Mouse (Mus musculus) heart, embryonic 11.5 days (tissue): Measurements from ENCODE around the gene Atg9b. TPM values are rescaled to one million over a fixed set of nuclear protein-coding genes. Genes with fewer than 3 reads are reported as not detected.

Experiments used
- ATAC-seq: fragments of 200-750 bp; cut with Nextera tagmentation; replicated peaks from 2 replicates; pipeline ENCODE4 v1.8.0; 2017; ENCODE audit warnings: moderate library complexity; ENCODE audit not compliant: insufficient number of reproducible peaks, low FRiP score, low TSS enrichment
- H3K27ac ChIP-seq: fragments of 300-500 bp; sonication (generic); 2 replicates; pipeline ENCODE4 v1.5.1; 2014; ENCODE audit warnings: mild to moderate bottlenecking, low read depth, low read length
- H3K27me3 ChIP-seq: fragments of 300-500 bp; sonication (generic); 2 replicates; pipeline ENCODE4 v1.6.1; 2014; ENCODE audit warnings: mild to moderate bottlenecking, low read length, mixed read lengths; ENCODE audit not compliant: control insufficient read depth, insufficient read depth
- H3K36me3 ChIP-seq: fragments of 300-500 bp; sonication (generic); 2 replicates; pipeline ENCODE4 v1.6.1; 2014; ENCODE audit warnings: mild to moderate bottlenecking, low read length, moderate library complexity, mixed read lengths; ENCODE audit not compliant: control insufficient read depth, insufficient read depth
- H3K4me1 ChIP-seq: fragments of 300-500 bp; sonication (generic); 2 replicates; pipeline ENCODE4 v1.6.1; 2014; ENCODE audit warnings: low read length; ENCODE audit not compliant: control insufficient read depth, insufficient read depth
- H3K4me2 ChIP-seq: fragments of 300-500 bp; sonication (generic); 2 replicates; pipeline ENCODE4 v1.6.1; 2014; ENCODE audit warnings: mild to moderate bottlenecking, moderate library complexity
- H3K4me3 ChIP-seq: fragments of 300-500 bp; sonication (generic); 2 replicates; pipeline ENCODE4 v1.5.1; 2014; ENCODE audit warnings: low read depth, low read length
- H3K9ac ChIP-seq: fragments of 300-500 bp; sonication (generic); 2 replicates; pipeline ENCODE4 v1.6.1; 2014; ENCODE audit warnings: mild to moderate bottlenecking, low read depth, low read length, moderate library complexity
- H3K9me3 ChIP-seq: fragments of 300-500 bp; sonication (generic); replicated peaks from 2 replicates; pipeline ENCODE4 v1.6.1; 2016; ENCODE audit warnings: low read length; ENCODE audit not compliant: control insufficient read depth
- WGBS: fragments of 180-500 bp; shearing (Covaris S2); extraction: QIAGEN DNeasy Blood & Tissue Kit; methylation state at CpG from one replicate; pipeline ENCODE4 v1.1.7; 2014; ENCODE audit not compliant: insufficient replicate concordance; 5-methylcytosine and 5-hydroxymethylcytosine counted together
- polyA plus RNA-seq: library from polyadenylated mRNA; unstranded; fragments of >200 nt; fragmentation: Nextera tagmentation; extraction: Ambion mirVana; gene quantifications from 2 replicates; pipeline ENCODE4 v1.2.1, GENCODE M21; 2014

Atg9b gene
- polyA plus RNA-seq, 1 experiment from 2014 or later, result 0.49 TPM

DNA sequence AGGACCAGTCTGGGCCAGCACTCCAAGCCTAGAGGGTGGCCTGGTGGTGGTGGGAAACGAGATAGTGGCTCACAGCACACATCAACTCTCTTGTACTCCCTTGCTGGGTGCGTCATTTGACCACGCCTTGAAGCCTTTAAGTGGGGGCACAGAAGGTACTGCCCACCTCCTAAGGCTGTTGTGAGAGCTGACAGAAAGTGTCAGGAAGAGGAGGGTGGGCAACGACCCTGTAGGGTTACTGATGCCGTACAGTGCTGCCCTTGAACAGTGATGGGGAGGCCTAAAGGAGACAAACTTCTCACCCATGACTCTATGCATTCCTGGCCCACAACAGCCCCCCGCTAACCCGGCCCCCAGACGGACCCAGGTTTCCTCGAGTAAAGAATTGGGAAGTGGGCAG, 25.5 kb downstream of the Atg9b start:
- Histone ChIP-seq H3K4me2 (peak overlapping the region; percentile 58), H3K4me1 (peaks cover 8% of the 10 kb centered on the region), H3K27me3 (no peaks in the 10 kb centered on the region), H3K4me3 (peak overlapping the region; percentile 37), H3K36me3 (no peaks in the 10 kb centered on the region; the same call in 1 of the 2 replicates), H3K9ac (no peak overlapping the region), H3K9me3 (no peaks in the 10 kb centered on the region), H3K27ac (no peak overlapping the region)
- 73% methylated on average over 9 of the region's 9 CpGs for WGBS
- ATAC-seq, result no peak

- Histone ChIP-seq H3K9ac (peak overlapping the region; percentile 58), H3K27ac (peak overlapping the region; percentile 82), H3K27me3 (no peaks in the 10 kb centered on the region), H3K4me3 (peak overlapping the region; percentile 37), H3K9me3 (no peaks in the 10 kb centered on the region), H3K36me3 (no peaks in the 10 kb centered on the region; the same call in 1 of the 2 replicates), H3K4me1 (peaks cover 12% of the 10 kb centered on the region), H3K4me2 (peak overlapping the region; percentile 58)
- peak; percentile 44; the same call in 1 of the 2 replicates for ATAC-seq
- 13% methylated on average over 5 of the region's 5 CpGs for WGBS
Measured at GRCm38 (mm10) chr5:24365528-24365927, 26.4 kb downstream of the Atg9b start.

- peak overlapping the region; percentile 58 for H3K9ac ChIP-seq
- no peaks in the 10 kb centered on the region; the same call in 1 of the 2 replicates for H3K36me3 ChIP-seq
- peak overlapping the region; percentile 37 for H3K4me3 ChIP-seq
- WGBS, result 68% methylated on average over 10 of the region's 10 CpGs
- H3K9me3 ChIP-seq, result no peaks in the 10 kb centered on the region
- H3K4me2 ChIP-seq, result peak overlapping the region; percentile 58
- H3K4me1 ChIP-seq, result peaks cover 12% of the 10 kb centered on the region
- no peaks in the 10 kb centered on the region for H3K27me3 ChIP-seq
- no peak for ATAC-seq
- H3K27ac ChIP-seq, result peak overlapping the region; percentile 82
Measured at GRCm38 (mm10) chr5:24364963-24365362, 27.0 kb downstream of the Atg9b start.

GRCm38 (mm10) chr5:24364508-24364907, 27.4 kb downstream of the Atg9b start, which contains the start of gene Nos3:
Nos3 (plus strand) TSS chr5:24364810.
- Histone ChIP-seq H3K9me3 (no peaks in the 10 kb centered on the region), H3K36me3 (no peaks in the 10 kb centered on the region; the same call in 1 of the 2 replicates), H3K27ac (peak within 1 kb of the TSS; percentile 82), H3K9ac (peak within 1 kb of the TSS; percentile 58), H3K27me3 (no peaks in the 10 kb centered on the region), H3K4me3 (peak within 1 kb of the TSS; percentile 37), H3K4me2 (peak within 1 kb of the TSS; percentile 58), H3K4me1 (peaks cover 12% of the 10 kb centered on the region)
- 48% methylated on average over 12 of the region's 12 CpGs for WGBS
- ATAC-seq, result peak; percentile 25; the same call in 1 of the 2 replicates

DNA sequence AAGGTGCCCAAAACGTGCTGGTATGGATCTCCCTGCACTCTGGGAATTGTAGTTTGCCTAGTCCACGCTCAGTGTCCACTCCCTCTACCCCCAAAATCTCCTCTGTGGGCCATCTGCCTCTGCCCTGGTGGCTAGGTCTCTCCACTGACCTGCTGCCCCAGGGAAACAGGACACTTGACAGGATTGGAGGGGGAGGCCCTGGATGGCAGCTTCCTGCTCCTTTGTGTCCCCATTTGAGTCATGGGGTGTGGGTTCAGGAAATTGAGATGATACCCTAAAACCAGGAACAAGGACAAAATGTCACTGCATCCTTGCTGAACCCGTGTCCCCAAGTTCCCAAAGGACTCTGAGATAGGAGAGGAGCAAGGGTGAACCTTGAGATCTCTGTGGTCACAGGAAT, 27.9 kb downstream of the Atg9b start:
- ATAC-seq, result no peak
- Histone ChIP-seq H3K9ac (no peak overlapping the region), H3K4me2 (no peak overlapping the region), H3K9me3 (no peaks in the 10 kb centered on the region), H3K27me3 (no peaks in the 10 kb centered on the region), H3K4me1 (peaks cover 12% of the 10 kb centered on the region), H3K27ac (no peak overlapping the region), H3K4me3 (no peak overlapping the region), H3K36me3 (no peaks in the 10 kb centered on the region; the same call in 1 of the 2 replicates)
- 59% methylated on average over 3 of the region's 3 CpGs for WGBS

DNA sequence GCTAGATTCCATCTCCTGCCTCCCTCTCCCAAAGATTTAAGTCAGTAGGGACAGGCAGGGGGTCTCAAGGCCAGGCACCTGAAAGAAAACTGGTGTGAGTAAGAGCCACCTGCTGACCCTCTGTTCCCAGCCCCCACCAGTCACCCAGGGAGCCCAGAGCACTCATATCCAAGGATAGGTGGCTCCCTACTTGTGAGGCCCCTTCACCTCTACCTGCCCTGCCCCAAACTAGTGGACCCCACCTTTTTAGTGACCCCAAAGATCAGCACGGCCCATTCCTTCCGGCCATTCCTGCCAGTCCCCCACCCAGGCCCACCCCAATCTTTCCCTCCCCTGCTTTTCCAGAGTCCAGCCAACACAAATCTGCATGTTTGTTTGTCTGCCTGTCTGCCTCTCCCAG, 28.5 kb downstream of the Atg9b start:
- Histone ChIP-seq H3K27ac (no peak overlapping the region), H3K4me1 (peaks cover 12% of the 10 kb centered on the region), H3K4me2 (no peak overlapping the region)

GRCm38 (mm10) chr5:24360792-24361454, 31.0 kb downstream of the Atg9b start:
- no peak overlapping the region for H3K4me2 ChIP-seq
- peak; percentile 41 for ATAC-seq
- 0% methylated on average over 6 of the region's 7 CpGs for WGBS
- H3K9ac ChIP-seq, result no peak overlapping the region
- H3K4me1 ChIP-seq, result peaks cover 12% of the 10 kb centered on the region
- H3K4me3 ChIP-seq, result no peak overlapping the region
- 0 out of 2 replicates have a peak overlapping the region, but pooled peaks have one; percentile 24 for H3K27ac ChIP-seq
- no peaks in the 10 kb centered on the region for H3K9me3 ChIP-seq
- no peaks in the 10 kb centered on the region for H3K27me3 ChIP-seq
- no peaks in the 10 kb centered on the region for H3K36me3 ChIP-seq

More for the DNA sequence above, 28.5 kb downstream of the Atg9b start:
- Histone ChIP-seq H3K9me3 (no peaks in the 10 kb centered on the region), H3K4me3 (no peak overlapping the region), H3K36me3 (no peaks in the 10 kb centered on the region; the same call in 1 of the 2 replicates), H3K9ac (no peak overlapping the region), H3K27me3 (no peaks in the 10 kb centered on the region)
- ATAC-seq, result no peak
- 64% methylated on average over 2 of the region's 2 CpGs for WGBS

DNA sequence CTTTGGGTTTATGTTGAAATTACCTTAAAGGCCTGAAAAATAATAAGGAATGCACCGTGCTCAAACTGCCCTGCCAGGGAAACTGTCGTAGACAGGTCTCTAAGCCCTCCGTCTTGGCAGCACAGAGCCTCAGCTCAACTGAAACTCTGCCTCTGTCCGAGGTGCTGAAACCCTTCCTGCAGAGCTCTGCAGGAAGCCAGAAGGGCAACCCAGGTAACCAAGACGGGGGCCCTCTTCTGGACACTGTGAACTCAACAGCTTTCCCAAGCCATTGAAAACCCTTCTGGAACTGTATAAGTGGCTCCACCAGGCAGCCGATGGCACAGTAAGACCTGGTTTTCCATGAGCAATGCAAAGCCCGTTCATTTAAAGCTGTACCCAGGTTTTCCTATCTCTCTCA, 34.5 kb downstream of the Atg9b start:
- Histone ChIP-seq H3K36me3 (no peaks in the 10 kb centered on the region), H3K27ac (no peak overlapping the region), H3K4me3 (no peak overlapping the region), H3K4me1 (peaks cover 24% of the 10 kb centered on the region), H3K27me3 (no peaks in the 10 kb centered on the region), H3K4me2 (no peak overlapping the region), H3K9me3 (no peaks in the 10 kb centered on the region), H3K9ac (no peak overlapping the region)
- ATAC-seq, result no peak
- WGBS, result 7% methylated on average over 7 of the region's 7 CpGs

DNA sequence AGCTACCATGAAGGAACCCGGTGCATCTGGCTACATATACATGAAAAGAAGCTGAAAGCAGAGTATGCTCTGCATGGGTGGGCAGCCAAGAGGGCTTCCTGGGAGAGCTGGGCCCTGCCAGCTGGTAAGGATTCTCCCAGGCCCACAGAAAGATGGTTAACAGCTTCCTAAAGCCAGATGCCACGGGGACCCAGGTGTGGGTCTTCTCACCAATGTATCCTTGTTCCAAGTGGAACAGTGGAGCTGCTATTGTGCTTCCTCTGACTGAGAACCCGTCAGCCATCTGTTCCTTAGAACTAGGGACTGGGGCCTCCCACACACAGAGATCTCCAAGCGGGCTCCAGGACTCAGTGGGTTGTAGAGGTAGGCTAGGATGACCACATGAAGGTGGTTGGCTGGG, 35.2 kb downstream of the Atg9b start:
- no peaks in the 10 kb centered on the region for H3K27me3 ChIP-seq
- H3K4me3 ChIP-seq, result no peak overlapping the region
- no peak overlapping the region for H3K9ac ChIP-seq
- ATAC-seq, result no peak
- H3K36me3 ChIP-seq, result no peaks in the 10 kb centered on the region
- H3K27ac ChIP-seq, result no peak overlapping the region
- no peak overlapping the region for H3K4me2 ChIP-seq
- peaks cover 30% of the 10 kb centered on the region for H3K4me1 ChIP-seq
- WGBS, result 51% methylated on average over 4 of the region's 4 CpGs
- no peaks in the 10 kb centered on the region for H3K9me3 ChIP-seq
